In the genomic region with DNA sequence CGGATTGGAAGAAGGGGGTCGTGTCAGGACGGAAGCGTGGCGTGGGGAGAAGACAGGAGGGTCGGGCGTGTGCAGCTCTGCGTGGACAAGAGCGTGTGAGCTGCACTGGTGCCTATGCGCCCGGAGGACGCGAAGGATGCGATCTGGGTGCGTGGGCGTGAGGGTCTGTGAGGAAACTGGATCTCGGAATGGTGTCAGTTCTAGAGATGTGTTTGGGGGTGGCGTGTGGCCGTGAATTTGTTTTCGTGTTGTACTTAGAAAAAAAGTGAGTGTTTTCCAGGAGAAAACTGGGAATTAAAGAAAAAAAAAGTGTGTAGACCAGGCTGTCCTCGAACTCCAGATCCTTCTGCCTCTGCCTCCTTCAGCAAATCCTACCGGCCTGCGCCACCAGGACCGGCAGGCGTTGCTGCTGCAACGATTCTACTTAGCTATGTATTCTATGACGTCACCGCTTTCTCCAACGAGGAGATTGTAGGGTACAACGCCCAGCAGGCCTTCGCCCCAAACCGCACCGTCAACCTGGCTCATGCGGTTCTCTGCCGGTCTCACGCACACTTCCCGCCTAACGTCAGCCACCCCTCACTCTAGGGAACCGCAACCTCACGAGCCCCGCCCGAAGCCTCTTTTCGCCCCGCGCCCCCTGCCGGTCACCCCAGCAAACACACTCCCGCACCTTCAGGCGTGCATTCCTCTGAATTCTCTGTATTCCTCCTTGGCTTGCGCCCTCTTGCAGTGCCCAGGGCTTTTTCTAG, we compare ENCODE assay signal across 8 mouse cellular contexts. TPM values are rescaled to one million over a fixed set of nuclear protein-coding genes. Genes with fewer than 3 reads are reported as not detected.
DNase-seq lines count a peak whose midpoint lies in the region; ATAC-seq and TF ChIP-seq lines count a peak whose summit lies in the region.
"Not testable (repeated sequence)": the region's sequence is repeated elsewhere in the genome, so short reads cannot be mapped to it uniquely, and the experiment has no call there.

No protein-coding gene starts in this region.

- H3K4me3 ChIP-seq in hindbrain, embryonic 11.5 days (ENCODE audit: low read depth, low read length), result peak overlapping the region; percentile 61
- H3K4me3 ChIP-seq in lung, embryonic 16.5 days (ENCODE audit: low read length), result peak overlapping the region; percentile 67
- peak overlapping the region; percentile 59 for H3K4me3 ChIP-seq in thymus, adult 2 months (ENCODE audit: control insufficient read depth, insufficient read depth, low read length)

- 0 out of 2 replicates have a peak overlapping the region, but pooled peaks have one; percentile 24 for H3K27ac ChIP-seq in hindbrain, embryonic 11.5 days (ENCODE audit: low read depth, low read length)
- peak overlapping the region; percentile 93 for H3K27ac ChIP-seq in lung, embryonic 16.5 days (ENCODE audit: low read length)
- peak overlapping the region; percentile 74 for H3K27ac ChIP-seq in thymus, adult 2 months (ENCODE audit: control insufficient read depth, insufficient read depth, low read length)

- ATAC-seq in hindbrain, embryonic 11.5 days (ENCODE audit: low FRiP score), result peak; percentile 78
- peak; percentile 72 for ATAC-seq in lung, embryonic 16.5 days (ENCODE audit: low read depth)

- peak overlapping the region; percentile 64 for H3K9ac ChIP-seq in hindbrain, embryonic 11.5 days (ENCODE audit: low read depth, low read length)
- peak overlapping the region; percentile 74 for H3K9ac ChIP-seq in lung, embryonic 16.5 days (ENCODE audit: low read length)

- H3K4me1 ChIP-seq in hindbrain, embryonic 11.5 days (replicated peaks; ENCODE audit: control insufficient read depth, insufficient read depth, low read length); lung, embryonic 16.5 days (replicated peaks; ENCODE audit: control insufficient read depth, insufficient read depth, low read length): not testable (repeated sequence)
- H3K4me1 ChIP-seq in thymus, adult 2 months (replicated peaks; ENCODE audit: control insufficient read depth, insufficient read depth, low read length), result peaks cover 27% of the 10 kb centered on the region

- peak overlapping the region; percentile 37 for H3K4me2 ChIP-seq in hindbrain, embryonic 11.5 days (replicated peaks; ENCODE audit: low read depth, low read length)
- peak overlapping the region; percentile 71 for H3K4me2 ChIP-seq in lung, embryonic 16.5 days (ENCODE audit: low read depth, low read length)

- DNase-seq in MN1 (ENCODE audit: low spot score), result peak; percentile 79
- peak; percentile 93 for DNase-seq in cerebellum, adult 9-11 months
- peak; percentile 79 to 93 for DNase-seq in frontal cortex, adult 2 months (ENCODE audit: extremely low spot score in 1 of 2, low spot score in 1 of 2)
- peak; percentile 96 for DNase-seq in hindbrain, embryonic 11.5 days (ENCODE audit: low spot score)
- peak; percentile 87 for DNase-seq in layer of hippocampus, adult 9-11 months
- DNase-seq in ovary, adult 18-20 months (ENCODE audit: low spot score), result peak; percentile 69
- DNase-seq in thymus, adult 2 months, result peak; percentile 76

- not testable (repeated sequence) for H3K27me3 ChIP-seq in hindbrain, embryonic 11.5 days (ENCODE audit: control insufficient read depth, insufficient read depth, low read length); lung, embryonic 16.5 days (ENCODE audit: control insufficient read depth, insufficient read depth, low read depth, low read length); thymus, adult 2 months (ENCODE audit: control insufficient read depth, insufficient read depth, low read length)

- peak; percentile 22; the same call in 1 of the 2 replicates for TF ChIP-seq POLR2A in thymus, adult 2 months (IDR thresholded peaks at IDR 0.05; ENCODE audit: control insufficient read depth, extremely low read depth, insufficient read depth, low read length, poor library complexity)

- under 1% methylated on average over 49 of the region's 49 CpGs for WGBS in hindbrain, embryonic 11.5 days
- WGBS in lung, embryonic 16.5 days, result under 1% methylated on average over 49 of the region's 49 CpGs
- WGBS in thymus, adult 2 months, result 2% methylated on average over 49 of the region's 49 CpGs

- H3K36me3 ChIP-seq in hindbrain, embryonic 11.5 days (ENCODE audit: control insufficient read depth, insufficient read depth, low read length); lung, embryonic 16.5 days (ENCODE audit: control insufficient read depth, insufficient read depth, low read length); thymus, adult 2 months (ENCODE audit: control insufficient read depth, insufficient read depth, low read length): not testable (repeated sequence)

- H3K9me3 ChIP-seq in hindbrain, embryonic 11.5 days (ENCODE audit: control insufficient read depth, low read length); lung, embryonic 16.5 days (ENCODE audit: control insufficient read depth, low read length): not testable (repeated sequence)

- TF ChIP-seq CTCF in thymus, adult 2 months (IDR thresholded peaks at IDR 0.05; ENCODE audit: borderline replicate concordance, control insufficient read depth, extremely low read depth, insufficient read depth, low read length, poor library complexity), result peak; percentile 94

RNA-seq across cellular contexts. Expression of a gene that starts 10.3 kb away (rescaled TPM):
- polyA plus RNA-seq in frontal cortex, adult 2 months (2012; rRNA removed), result 0.08 TPM in 1 of 2 replicates, not detected in the other
- 0.06 TPM in 1 of 2 replicates, not detected in the other for polyA plus RNA-seq in hindbrain, embryonic 11.5 days (2014; fragmentation: Nextera tagmentation; extraction: Ambion mirVana)
- 0.25 and 0.33 TPM in 2 replicates for polyA plus RNA-seq in lung, embryonic 16.5 days (2015; fragmentation: Nextera tagmentation; extraction: Ambion mirVana)
- polyA plus RNA-seq in thymus, adult 2 months (2012; rRNA removed), result 0.96 and 2.6 TPM in 2 replicates

RNA-seq across cellular contexts. Expression of a gene that starts 26.8 kb away (rescaled TPM):
- polyA plus RNA-seq in frontal cortex, adult 2 months (2012; rRNA removed), result not detected in 2 replicates
- polyA plus RNA-seq in hindbrain, embryonic 11.5 days (2014; fragmentation: Nextera tagmentation; extraction: Ambion mirVana), result not detected in 2 replicates
- not detected in 2 replicates for polyA plus RNA-seq in lung, embryonic 16.5 days (2015; fragmentation: Nextera tagmentation; extraction: Ambion mirVana)
- polyA plus RNA-seq in thymus, adult 2 months (2012; rRNA removed), result 0.59 TPM in 1 of 2 replicates, not detected in the other

RNA-seq across cellular contexts. Expression of a gene that starts 26.8 kb away (rescaled TPM):
- not detected in 2 replicates for polyA plus RNA-seq in frontal cortex, adult 2 months (2012; rRNA removed)
- not detected in 2 replicates for polyA plus RNA-seq in hindbrain, embryonic 11.5 days (2014; fragmentation: Nextera tagmentation; extraction: Ambion mirVana)
- polyA plus RNA-seq in lung, embryonic 16.5 days (2015; fragmentation: Nextera tagmentation; extraction: Ambion mirVana), result 0.29 and 0.33 TPM in 2 replicates
- polyA plus RNA-seq in thymus, adult 2 months (2012; rRNA removed), result 0.54 and 0.85 TPM in 2 replicates

Comparison
In these comparisons a context has a peak if more than half of its experiments do, and no peak if none do; other contexts are left out.
1. Peak in every context shown above with its lines: DNase-seq, ATAC-seq, H3K4me3 ChIP-seq and H3K27ac ChIP-seq.
2. H3K27ac ChIP-seq: peak in every context shown above with its lines; median percentile 93 in lung, embryonic 16.5 days; 74 in thymus, adult 2 months; 24 in hindbrain, embryonic 11.5 days.